Mouse (Mus musculus): ENCODE results near the gene Rab5c.

Gene Rab5c

DNA sequence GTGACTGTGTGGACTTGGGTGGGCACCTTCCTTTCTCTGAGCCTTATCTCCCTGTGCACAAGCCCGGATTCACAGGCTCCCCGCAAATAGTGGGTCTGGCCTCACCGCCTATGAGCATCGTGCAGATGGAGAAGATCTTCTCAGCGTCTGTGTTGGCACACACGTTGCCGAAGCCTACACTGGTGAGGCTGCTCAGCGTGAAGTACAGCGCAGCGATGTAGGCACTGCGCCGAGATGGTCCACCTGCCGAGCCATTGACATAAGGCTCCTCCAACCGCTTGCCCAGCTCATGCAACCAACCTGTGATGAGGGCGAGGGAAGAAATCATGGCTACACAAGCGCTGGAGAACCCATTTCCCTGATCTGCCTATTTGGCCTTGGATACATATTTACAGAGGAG, 12.1 kb upstream of the Rab5c start:
- peak; percentile 70 for DNase-seq

DNA sequence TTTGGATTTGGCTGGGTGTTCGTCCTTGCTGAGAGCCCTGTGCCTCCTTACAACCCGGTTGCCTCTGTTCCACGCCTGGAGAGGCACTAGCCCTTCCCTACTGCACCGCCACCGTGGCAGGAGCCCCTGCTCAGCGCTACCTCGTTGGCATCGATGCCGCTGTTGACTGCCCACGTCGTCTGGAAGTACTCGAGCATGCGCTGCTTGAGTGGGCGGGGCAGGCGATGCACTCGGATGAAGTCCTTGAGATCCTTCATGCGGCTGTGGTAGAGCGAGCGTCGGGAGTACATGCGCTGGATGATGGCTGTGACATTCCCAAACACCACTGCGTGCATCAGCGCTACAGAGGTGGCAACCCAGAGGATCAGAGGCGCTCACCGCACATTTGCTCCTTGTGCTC, 11.5 kb upstream of the Rab5c start:
- no peak for DNase-seq

DNA sequence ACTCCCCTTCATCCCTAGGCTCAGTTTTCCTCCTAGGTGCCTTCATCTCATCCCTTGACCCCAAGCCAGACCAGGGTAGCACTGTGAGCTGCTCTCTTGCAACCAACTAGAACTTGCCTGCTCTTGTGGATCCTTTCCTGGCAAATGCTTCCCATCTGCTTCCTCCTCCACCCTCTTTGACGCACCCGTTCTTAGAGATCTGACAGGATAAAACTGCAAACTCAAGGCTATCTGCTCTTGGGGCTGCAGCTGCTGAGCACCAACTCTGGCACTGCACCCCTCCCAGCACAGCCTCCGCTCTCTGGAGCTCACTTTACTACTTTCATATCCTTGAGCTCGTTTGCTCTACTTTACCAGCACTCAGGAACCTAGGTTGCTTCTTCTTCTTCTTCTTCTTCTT, 10.6 kb upstream of the Rab5c start:
- DNase-seq = no peak

DNA sequence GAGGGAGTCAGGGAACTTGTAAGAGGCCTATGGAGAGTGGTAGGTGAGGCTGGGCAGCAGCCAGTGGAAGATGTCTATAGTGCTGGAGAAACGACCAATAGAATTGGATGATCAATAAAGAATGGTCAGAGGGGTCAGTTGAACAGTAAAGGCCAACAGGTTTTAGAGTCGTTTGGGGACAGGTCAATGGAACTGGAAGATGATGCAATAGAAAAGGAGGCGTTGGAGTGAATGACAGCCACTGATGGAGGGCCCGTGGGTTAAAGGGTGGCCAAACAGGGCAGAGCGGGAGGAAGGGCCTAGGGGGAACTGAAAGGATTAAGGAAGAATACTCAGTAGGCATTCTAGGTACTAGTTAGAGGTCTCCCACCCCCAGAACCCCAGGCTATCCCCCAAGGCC, 9.1 kb upstream of the Rab5c start:
- DNase-seq = no peak

DNA sequence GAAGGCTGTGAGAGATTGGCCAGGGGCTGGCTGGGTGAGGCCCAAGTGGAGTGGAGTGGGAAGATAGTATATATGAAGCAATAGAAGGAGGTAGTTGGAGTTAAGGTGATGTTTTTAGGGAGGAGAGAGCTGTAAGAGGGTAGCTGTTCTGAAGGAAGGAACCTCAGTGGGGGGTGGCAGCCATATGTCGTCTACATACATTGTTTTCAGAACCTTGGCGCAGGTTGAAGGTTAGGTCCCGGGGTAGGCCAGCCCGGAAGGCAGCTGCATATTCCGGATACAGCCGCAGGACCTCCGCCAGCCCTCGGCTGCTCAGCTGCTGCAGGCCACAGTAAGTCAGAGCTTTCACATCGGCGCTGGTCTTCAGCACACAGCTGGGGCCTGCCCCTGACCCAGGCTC, 8.5 kb upstream of the Rab5c start:
- no peak for DNase-seq

DNA sequence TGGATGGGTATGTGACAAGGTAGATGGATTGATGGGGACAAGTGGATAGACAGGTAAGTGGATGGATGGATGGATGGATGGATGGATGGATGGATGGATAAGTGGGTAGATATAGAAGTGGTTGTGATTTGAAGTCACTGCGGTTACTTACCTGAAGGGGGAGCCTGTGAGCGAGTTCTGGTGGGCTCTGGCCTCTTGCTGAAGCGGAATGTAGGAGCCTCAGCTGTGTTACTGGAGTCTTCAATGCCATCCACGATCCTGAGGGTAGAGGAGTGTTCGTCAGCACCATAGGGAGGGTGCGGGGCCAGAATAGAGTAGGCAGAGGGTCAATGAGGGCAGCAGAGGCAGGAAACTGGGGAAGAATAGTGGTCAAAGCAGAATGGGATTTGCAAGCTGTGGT, 7.1 kb upstream of the Rab5c start:
- DNase-seq = no peak

DNA sequence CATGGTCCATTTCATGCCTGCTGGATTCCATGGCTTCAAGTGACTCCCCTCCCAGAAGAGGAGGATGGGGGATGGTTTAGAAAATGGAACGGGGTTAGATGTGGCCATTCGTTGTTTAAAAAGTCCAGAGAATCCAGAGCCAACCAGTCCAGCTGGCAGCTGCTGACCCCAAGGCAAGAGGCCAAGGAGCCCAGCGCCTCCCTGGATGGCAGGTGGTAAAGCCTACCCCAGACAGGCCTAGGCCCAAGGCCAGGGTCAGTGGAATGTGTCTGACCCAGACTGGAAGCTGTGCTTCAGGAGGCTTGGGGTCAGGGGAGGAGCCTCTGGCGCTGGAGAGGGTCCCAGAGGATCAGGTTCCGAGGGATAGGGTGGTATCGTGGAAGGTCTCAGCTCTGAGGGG, 3.3 kb upstream of the Rab5c start:
- DNase-seq = no peak

DNA sequence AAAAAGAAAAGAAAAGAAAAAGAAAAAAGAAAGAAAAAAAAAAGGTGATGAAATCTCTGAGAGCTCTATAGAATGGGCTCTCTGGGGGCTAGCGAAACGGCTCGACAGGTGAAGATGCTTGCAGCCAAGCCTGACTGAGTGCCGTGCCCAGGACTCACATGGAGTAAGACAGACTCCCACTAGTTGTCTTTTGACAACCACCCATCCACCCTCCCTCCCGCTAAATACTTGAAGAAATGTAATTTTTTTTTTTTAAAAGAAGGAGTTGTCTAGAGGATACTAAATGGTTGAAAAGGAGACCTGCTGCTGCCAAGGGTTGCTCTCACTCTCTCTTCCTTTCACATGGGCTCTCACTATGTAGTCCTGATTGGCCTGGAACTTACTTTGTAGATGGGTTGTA, 734 bp upstream of the Rab5c start:
- no peak for DNase-seq

DNA sequence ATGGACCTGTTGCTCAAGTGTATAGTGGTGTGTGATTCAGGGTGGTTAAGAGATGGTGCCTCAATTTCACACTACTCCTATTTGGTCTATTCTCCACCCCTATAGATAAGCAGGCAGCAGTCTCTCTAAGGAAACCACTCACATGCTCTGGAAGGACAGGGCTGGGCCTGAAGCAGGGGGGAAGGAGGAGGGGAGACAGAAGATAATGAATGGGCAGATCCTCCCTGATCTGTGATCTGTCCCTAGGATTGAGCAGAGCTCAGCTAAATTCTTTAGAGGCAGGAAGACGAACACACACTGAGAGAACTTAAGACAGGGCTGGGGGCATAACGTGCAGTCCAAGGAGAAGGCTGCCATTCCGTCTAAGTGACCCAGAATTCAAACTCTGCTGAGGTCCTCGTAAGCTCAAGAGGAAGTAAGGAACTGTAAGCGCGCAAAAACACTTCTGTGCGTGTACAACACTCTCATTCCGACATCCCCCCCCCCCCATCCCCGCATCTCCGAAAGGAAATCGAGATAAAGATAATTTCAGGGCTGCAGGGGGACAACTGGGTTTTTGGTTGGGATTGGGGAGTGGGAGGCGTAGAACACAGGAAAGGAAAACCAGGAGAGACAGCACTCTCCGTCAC, 796 bp downstream of the Rab5c start:
- no peak for DNase-seq

DNA sequence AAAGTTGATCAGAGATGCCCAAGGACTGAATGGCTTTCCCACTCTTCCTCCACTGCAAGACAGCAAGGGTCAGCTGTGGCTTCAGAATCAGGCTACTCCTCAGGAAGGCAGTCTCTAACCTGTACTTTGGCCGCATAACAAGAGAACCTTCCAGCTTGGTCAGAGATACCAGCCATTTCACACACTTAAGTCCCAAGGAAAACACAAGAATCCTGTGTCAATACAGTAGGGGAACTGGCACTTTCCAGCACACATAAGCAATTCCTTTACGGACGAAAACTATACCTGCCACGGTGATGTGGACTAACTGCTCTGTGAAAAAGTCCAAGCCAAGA, 1.3 kb downstream of the Rab5c start:
- no peak for DNase-seq

DNA sequence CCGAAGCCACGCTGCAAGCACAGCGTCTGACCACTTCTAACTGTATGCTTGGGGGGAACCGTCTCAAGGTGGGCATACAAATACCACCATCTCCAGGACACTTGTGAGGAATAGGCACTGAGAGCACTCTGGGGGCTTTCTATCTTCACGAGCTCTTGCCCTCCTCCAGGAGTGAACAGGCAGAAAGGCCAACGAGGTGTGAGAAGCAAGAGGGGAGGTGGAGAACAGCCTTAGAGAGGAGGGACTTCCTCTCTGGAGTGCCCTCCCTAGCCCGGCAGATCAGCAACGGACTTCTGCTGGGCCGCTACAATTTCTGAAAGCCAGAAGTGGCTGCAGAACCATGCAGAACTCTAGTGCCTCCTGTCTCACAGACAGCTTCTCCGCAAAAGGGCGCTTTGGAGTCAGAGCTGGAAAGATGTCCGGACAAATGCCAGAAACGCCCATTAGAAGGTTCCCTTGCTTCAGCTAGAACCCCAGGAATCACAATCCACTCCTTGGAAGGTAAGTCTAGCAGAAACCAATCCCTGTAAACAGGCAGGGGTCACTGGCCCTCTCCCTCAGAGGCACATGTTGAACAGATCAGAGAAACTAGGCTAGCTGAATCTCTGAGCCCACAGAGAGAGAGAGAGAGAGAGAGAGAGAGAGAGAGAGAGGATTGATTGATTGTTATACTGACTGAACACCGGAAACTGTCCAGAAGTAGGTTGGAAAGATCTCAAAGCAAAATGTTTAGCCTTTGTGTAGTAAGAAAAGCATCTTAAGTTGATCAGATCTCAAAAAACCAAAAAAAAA, 1.9 kb downstream of the Rab5c start:
- no peak for DNase-seq

DNA sequence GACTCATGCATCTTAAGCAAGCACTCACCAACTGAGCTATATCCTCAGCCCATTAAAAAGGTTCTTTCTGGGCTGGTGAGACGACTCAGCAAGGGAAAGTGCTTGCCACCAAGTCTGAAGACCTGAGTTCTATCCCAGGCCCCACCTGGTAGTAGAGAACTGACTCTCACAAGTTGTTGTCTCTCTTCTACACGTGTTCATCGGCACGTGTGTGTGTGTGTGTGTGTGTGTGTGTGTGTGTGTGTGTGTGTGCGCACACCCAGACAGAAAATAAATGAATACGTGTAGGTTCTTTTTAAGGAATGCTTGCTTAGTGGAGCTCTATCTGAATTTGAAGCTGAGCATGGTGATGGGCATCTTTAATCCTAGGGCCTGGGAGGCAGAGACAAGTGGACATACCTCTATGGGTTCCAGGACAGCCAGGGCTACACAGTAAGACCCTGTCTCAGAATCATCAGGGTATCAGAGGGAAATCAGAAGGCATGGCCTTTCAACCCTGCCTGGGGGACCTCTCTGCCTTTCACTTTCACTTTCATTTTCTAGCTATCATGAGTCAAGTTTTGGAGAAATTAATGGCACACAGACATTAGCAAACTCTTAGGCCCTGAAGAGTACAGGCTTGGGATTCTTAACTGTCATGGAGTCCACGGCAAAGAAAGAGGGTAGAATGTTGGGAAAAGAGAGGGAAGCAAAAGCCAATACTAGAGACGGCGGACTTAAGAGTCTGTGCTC, 2.7 kb downstream of the Rab5c start:
- no peak for DNase-seq

DNA sequence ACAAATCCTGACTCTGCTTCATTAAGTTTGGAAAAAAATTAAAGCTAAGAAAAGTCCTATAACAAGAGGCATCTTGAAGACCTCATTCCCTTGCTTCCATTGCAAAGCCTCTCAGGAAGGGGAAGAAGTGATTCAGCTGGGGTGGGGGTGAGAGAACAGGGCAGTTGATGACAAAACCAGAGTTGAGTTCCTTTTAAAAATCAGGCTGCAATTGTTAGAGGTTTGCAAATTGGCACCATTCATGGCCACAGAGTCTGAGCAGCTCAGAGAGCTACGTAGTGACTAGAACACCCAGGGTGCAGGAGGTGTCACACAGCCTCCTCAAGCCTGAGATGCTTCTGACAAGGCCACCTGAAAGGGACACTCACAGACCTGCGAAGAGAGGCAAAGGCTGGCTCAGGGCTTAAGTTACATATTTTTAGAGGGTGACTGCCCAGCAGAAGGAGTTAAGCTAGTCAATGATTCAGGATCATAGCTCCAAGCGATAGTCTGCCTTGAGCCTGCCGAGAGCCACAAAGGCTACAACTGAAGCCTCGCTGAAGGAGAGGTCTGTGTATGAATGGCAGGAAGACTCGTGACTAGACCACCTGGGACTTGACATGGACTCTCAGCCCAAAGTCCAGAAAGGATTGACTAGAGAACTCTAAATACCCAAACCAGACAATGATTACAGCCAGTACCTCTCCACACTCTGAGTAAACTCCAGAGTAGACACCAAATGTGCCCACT, 7.4 kb downstream of the Rab5c start:
- DNase-seq = no peak

DNA sequence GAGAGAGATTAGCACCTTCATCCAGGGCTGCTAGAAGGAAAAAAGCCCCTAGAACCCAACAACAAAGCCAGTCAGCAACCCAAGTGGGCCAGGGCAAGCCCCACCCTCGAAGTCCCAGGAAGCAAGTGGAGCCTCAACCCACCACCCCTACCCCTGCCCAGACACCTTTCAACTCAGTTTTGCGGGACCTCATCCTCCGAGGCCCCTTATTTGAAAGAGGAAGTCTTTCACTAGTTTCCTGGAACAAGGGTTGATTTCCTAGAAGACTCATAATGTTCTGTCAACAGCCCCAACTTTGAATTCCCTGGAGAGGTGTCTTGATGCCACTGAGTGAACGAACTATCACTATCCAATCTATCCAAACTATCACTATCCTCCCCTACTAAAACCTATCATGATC, 8.0 kb downstream of the Rab5c start:
- no peak for DNase-seq

DNA sequence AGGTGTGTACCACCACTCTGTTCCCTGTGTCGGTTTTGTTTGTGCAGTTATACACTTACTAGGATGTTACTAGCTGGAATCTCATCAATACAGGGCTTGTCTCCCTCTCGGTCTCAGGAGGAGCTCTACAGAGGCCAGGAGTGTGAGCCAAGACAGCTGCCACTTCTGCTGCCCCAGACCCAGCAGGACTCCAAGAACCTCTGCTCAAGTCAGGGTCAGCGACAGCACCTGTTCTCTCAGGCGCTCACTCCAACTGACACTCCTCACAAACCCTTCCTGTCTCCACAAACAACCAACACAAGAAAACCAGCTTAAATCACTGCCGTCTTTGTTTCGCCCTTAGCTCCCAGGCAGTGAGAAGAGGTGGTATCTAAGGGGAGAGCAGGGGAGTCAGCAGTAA, 9.4 kb downstream of the Rab5c start:
- no peak for DNase-seq

DNA sequence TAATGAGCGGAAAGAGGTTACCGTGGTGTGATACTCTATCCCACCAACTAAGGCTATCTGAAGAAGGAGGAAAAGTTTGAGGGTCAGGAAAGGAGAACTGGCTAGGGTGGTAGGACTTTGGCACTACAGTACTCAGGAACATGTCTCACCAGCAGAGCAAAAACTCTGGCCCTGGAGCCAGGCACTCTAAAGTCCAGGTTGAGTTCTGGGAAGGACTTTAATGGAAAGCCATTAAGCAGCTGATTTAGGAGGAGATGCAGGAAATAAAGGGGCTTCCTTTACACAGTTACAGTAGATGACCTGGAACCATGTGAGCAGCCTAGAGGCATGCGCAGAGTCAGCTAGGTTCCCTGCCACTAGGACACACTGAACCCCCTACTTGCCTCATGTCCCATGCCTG, 10.8 kb downstream of the Rab5c start:
- DNase-seq = no peak

DNA sequence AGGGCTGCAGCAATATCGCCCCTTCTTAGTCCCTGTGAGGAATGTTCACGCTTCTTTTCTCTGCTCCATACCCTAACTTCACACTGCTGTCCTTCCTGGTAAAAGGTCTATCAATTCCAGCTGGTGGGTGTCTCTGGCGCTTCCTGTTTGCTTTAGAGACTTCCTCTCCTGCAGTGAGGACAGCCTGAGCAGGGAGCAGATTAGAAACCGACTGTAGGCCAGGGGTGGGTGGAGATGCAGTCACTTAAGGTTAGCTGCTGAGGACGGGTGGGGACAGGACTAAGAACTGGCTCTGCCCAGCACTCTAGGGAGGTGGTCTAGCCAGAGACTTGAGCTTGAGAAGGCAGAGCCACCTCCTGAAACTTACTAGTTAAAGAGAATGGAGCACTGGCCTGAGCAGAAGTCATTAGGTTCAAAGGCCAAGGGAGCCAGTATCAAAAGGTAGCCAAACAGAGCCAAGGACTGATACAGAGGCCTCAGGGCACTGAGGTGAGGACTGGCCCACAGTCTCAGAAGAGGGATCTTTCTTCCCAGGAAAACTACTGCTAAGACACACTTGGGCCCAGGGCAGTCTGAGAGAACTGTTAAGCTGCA, 13.0 kb downstream of the Rab5c start:
- DNase-seq = no peak

DNA sequence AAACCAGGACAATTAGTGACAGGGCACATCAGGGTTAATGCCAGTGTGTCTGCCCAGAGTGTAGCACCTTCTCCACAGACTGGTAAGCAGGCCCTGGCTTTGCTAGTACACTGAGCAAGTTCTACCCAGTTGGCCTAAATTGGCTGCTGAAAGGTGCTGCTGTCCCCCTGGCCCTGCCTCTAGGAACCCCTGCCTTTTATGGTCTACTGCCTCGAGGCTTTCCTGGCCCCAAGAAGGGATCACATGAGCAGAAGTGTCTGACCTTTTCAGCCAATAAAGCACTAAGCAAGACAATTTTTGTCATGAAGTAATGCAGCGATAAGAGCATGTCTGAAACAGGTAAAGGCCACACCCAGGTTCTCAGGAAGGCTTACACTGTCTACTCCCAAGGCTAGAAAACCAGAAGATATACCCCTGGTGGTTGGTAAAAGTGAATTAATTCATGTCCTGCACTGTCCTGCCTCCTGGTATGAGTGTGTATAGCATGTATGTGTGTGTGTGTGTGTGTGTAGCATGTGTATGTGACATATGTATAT, 15.5 kb downstream of the Rab5c start:
- no peak for DNase-seq

DNA sequence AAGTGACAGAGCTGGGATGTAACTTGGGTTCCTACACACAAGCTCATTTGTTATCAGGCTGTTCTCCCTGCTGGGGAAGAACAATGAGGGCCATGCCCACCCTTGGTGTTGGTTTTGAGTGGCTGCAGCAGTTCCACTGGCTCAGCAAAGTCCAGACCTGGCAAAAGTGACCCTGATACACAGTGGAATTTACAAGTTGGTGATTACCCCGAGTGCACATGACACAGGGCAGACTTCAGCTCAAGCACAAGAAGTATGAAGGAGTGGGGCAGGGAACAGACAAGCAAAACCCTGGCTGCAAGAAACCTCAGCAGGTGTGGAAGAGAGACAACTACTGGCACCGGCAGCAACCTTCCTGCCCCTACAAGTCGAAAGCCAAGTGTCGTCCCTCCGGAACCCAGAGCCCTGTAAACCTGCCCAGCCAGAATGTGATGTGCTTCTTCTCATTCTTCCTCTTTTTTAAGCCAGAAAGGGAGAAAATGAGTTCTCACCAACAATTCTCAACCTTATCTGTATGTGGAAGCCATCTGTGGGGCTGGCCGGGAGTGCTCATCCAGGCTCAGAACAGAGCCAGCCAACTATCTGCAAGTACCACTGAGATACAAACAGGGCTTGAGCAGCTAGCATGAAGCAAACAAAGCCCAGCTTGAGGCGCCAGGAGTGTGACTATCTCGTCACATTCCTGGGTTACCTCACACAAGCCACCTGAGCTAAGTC, 16.1 kb downstream of the Rab5c start:
- no peak for DNase-seq

DNA sequence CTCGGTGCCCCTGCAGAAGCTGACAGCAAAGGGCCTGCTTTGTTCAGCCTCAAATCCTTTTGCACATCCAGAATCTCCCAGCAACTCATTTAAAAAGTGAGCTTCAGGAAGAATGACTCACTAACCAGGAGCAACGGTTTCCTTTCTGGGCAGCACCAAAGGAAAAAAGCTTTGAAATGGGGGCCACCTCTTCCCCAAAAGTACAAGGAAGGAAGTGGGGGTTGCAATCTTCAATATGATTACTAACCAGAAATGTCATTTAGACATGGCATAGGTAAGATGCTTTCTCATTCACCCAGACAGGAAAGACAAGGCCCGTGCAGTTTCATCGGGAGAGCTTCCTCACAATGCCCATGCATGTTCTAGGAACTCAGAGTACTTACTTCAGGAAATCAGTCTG, 16.8 kb downstream of the Rab5c start:
- no peak for DNase-seq

DNA sequence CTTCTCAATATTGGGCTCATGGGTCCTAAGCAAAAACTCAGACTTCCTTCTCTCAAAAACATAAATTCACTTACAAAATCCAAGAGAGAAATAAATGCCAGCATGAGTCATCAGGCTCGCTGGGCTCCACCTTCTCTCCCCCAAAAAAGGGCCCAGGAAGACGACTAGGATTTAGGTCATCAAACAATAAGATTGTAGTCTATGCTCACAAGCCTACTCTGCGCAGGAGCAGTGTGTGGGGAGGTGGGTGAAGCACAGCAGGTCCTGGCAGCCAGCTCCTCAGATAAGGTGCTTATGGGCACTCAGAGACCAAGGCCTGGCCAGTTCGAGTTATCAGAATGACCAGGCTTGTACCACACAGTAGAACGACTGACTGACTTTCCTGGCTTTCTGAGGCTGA, 17.7 kb downstream of the Rab5c start:
- DNase-seq = no peak

DNA sequence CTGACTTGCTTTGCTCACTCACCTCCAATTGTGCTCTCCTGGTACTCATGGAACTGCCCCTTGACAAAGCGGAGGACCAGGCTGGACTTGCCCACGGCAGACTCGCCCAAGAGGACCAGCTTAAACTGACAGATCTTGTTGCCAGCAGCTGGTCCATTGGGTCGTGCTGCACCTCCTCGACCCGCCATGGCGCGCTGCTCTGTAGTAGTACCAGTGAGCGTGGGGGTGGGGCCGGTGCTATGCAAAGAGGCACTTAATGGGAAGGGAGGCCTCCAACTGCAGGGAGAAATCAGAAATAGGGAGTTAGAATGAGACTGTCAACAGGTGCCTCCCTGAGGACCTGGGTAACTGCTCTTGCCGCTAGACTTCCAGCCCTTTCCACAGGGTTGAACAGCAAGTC, 18.1 kb downstream of the Rab5c start:
- no peak for DNase-seq
